Mouse (Mus musculus): ENCODE results near the gene Gm45716. TPM values are rescaled to one million over a fixed set of nuclear protein-coding genes. Genes with fewer than 3 reads are reported as not detected.

Gene Gm45716
- total RNA-seq, 1 experiment = 1.3 TPM

- Histone ChIP-seq H3K4me3 (ENCODE audit: insufficient read depth in 1 of 2, low read depth in 1 of 2, low read length in 2 of 2, poor library complexity in 1 of 2, severe bottlenecking in 1 of 2) (no peak overlapping the region), H3K27ac (ENCODE audit: insufficient read depth, low read depth, low read length, poor library complexity, severe bottlenecking) (no peak overlapping the region), H3K9ac (ENCODE audit: insufficient read depth, low read depth, low read length, poor library complexity, severe bottlenecking) (no peak overlapping the region), H3K36me3 (ENCODE audit: control insufficient read depth, insufficient read depth, low read length, poor library complexity, severe bottlenecking) (no peaks in the 10 kb centered on the region), H3K4me1 (ENCODE audit: control insufficient read depth in 2 of 2, insufficient read depth in 2 of 2, low read length in 2 of 2, poor library complexity in 1 of 2) (0 out of 4 replicates have a peak, but pooled peaks cover 0 to 2% of the 10 kb centered on the region in 2 experiments), H3K9me3 (ENCODE audit: control insufficient read depth, insufficient read depth, low read depth, low read length) (no peaks in the 10 kb centered on the region)
- TF ChIP-seq HCFC1 (IDR thresholded peaks at IDR 0.05; ENCODE audit: borderline replicate concordance, insufficient read depth, low read length) = no peak
- TF ChIP-seq ZNF384 (IDR thresholded peaks at IDR 0.05; ENCODE audit: low read depth, low read length) = no peak
- TF ChIP-seq MAFK (IDR thresholded peaks at IDR 0.05; ENCODE audit: insufficient read depth, low read depth, low read length) = no peak
- no peak for TF ChIP-seq CHD2 (IDR thresholded peaks at IDR 0.05; ENCODE audit: low read depth, low read length)
- TF ChIP-seq ZC3H11A (IDR thresholded peaks at IDR 0.05; ENCODE audit: borderline replicate concordance, low read depth, low read length) = no peak
- in situ Hi-C loops (cut with MboI; ENCODE audit: low sequenced_read_pairs in 2 of 2, unreplicated experiment in 2 of 2) = no loop called here
- DNase-seq (ENCODE audit: low read depth, low spot score) = no peak
Measured at GRCm38 (mm10) chr11:90231631-90232030, 44.1 kb downstream of the Gm45716 start.

GRCm38 (mm10) chr11:90232685-90233084 is 45.2 kb downstream of the Gm45716 start:
- no peak overlapping the region for H3K4me3 ChIP-seq (ENCODE audit: insufficient read depth in 1 of 2, low read depth in 1 of 2, low read length in 2 of 2, poor library complexity in 1 of 2, severe bottlenecking in 1 of 2)
- no peak for TF ChIP-seq HCFC1 (IDR thresholded peaks at IDR 0.05; ENCODE audit: borderline replicate concordance, insufficient read depth, low read length)
- no peak for TF ChIP-seq ZC3H11A (IDR thresholded peaks at IDR 0.05; ENCODE audit: borderline replicate concordance, low read depth, low read length)
- no peak for TF ChIP-seq CHD2 (IDR thresholded peaks at IDR 0.05; ENCODE audit: low read depth, low read length)
- TF ChIP-seq MAFK (IDR thresholded peaks at IDR 0.05; ENCODE audit: insufficient read depth, low read depth, low read length) = no peak
- no peak for TF ChIP-seq ZNF384 (IDR thresholded peaks at IDR 0.05; ENCODE audit: low read depth, low read length)
- H3K9ac ChIP-seq (ENCODE audit: insufficient read depth, low read depth, low read length, poor library complexity, severe bottlenecking) = no peak overlapping the region
- DNase-seq (ENCODE audit: low read depth, low spot score) = no peak
- H3K27ac ChIP-seq (ENCODE audit: insufficient read depth, low read depth, low read length, poor library complexity, severe bottlenecking) = no peak overlapping the region
- no peaks in the 10 kb centered on the region for H3K36me3 ChIP-seq (ENCODE audit: control insufficient read depth, insufficient read depth, low read length, poor library complexity, severe bottlenecking)
- in situ Hi-C loops (cut with MboI; ENCODE audit: low sequenced_read_pairs in 2 of 2, unreplicated experiment in 2 of 2) = no loop called here
- no peaks in the 10 kb centered on the region for H3K9me3 ChIP-seq (ENCODE audit: control insufficient read depth, insufficient read depth, low read depth, low read length)
- H3K4me1 ChIP-seq (ENCODE audit: control insufficient read depth in 2 of 2, insufficient read depth in 2 of 2, low read length in 2 of 2, poor library complexity in 1 of 2) = 0 out of 4 replicates have a peak, but pooled peaks cover 0 to 2% of the 10 kb centered on the region in 2 experiments

- Histone ChIP-seq H3K9me3 (ENCODE audit: control insufficient read depth, insufficient read depth, low read depth, low read length) (no peaks in the 10 kb centered on the region), H3K36me3 (ENCODE audit: control insufficient read depth, insufficient read depth, low read length, poor library complexity, severe bottlenecking) (no peaks in the 10 kb centered on the region), H3K4me3 (ENCODE audit: insufficient read depth in 1 of 2, low read depth in 1 of 2, low read length in 2 of 2, poor library complexity in 1 of 2, severe bottlenecking in 1 of 2) (no peak overlapping the region), H3K9ac (ENCODE audit: insufficient read depth, low read depth, low read length, poor library complexity, severe bottlenecking) (no peak overlapping the region), H3K27ac (ENCODE audit: insufficient read depth, low read depth, low read length, poor library complexity, severe bottlenecking) (no peak overlapping the region), H3K4me1 (ENCODE audit: control insufficient read depth in 2 of 2, insufficient read depth in 2 of 2, low read length in 2 of 2, poor library complexity in 1 of 2) (peaks cover 0 to 6% of the 10 kb centered on the region in 2 experiments; a peak in 1 of 4 replicates)
- TF ChIP-seq MAFK (IDR thresholded peaks at IDR 0.05; ENCODE audit: insufficient read depth, low read depth, low read length) = no peak
- TF ChIP-seq HCFC1 (IDR thresholded peaks at IDR 0.05; ENCODE audit: borderline replicate concordance, insufficient read depth, low read length) = no peak
- no peak for TF ChIP-seq CHD2 (IDR thresholded peaks at IDR 0.05; ENCODE audit: low read depth, low read length)
- no peak for TF ChIP-seq ZC3H11A (IDR thresholded peaks at IDR 0.05; ENCODE audit: borderline replicate concordance, low read depth, low read length)
- TF ChIP-seq ZNF384 (IDR thresholded peaks at IDR 0.05; ENCODE audit: low read depth, low read length) = no peak
- in situ Hi-C loops (cut with MboI; ENCODE audit: low sequenced_read_pairs in 2 of 2, unreplicated experiment in 2 of 2) = no loop called here
- DNase-seq (ENCODE audit: low read depth, low spot score) = no peak
Measured at GRCm38 (mm10) chr11:90235221-90235620, 47.7 kb downstream of the Gm45716 start.

GRCm38 (mm10) chr11:90237616-90238015 is 50.1 kb downstream of the Gm45716 start:
- in situ Hi-C loops (cut with MboI; ENCODE audit: low sequenced_read_pairs in 2 of 2, unreplicated experiment in 2 of 2) = no loop called here
- H3K4me3 ChIP-seq (ENCODE audit: insufficient read depth in 1 of 2, low read depth in 1 of 2, low read length in 2 of 2, poor library complexity in 1 of 2, severe bottlenecking in 1 of 2) = no peak overlapping the region
- H3K9ac ChIP-seq (ENCODE audit: insufficient read depth, low read depth, low read length, poor library complexity, severe bottlenecking) = no peak overlapping the region
- no peak for TF ChIP-seq ZNF384 (IDR thresholded peaks at IDR 0.05; ENCODE audit: low read depth, low read length)
- no peak for TF ChIP-seq ZC3H11A (IDR thresholded peaks at IDR 0.05; ENCODE audit: borderline replicate concordance, low read depth, low read length)
- DNase-seq (ENCODE audit: low read depth, low spot score) = no peak
- H3K9me3 ChIP-seq (ENCODE audit: control insufficient read depth, insufficient read depth, low read depth, low read length) = no peaks in the 10 kb centered on the region
- H3K4me1 ChIP-seq (ENCODE audit: control insufficient read depth in 2 of 2, insufficient read depth in 2 of 2, low read length in 2 of 2, poor library complexity in 1 of 2) = peaks cover 0 to 5% of the 10 kb centered on the region in 2 experiments; a peak in 1 of 4 replicates
- H3K27ac ChIP-seq (ENCODE audit: insufficient read depth, low read depth, low read length, poor library complexity, severe bottlenecking) = no peak overlapping the region
- no peaks in the 10 kb centered on the region for H3K36me3 ChIP-seq (ENCODE audit: control insufficient read depth, insufficient read depth, low read length, poor library complexity, severe bottlenecking)

- Histone ChIP-seq H3K9me3 (ENCODE audit: control insufficient read depth, insufficient read depth, low read depth, low read length) (no peaks in the 10 kb centered on the region), H3K4me3 (ENCODE audit: insufficient read depth in 1 of 2, low read depth in 1 of 2, low read length in 2 of 2, poor library complexity in 1 of 2, severe bottlenecking in 1 of 2) (no peak overlapping the region), H3K9ac (ENCODE audit: insufficient read depth, low read depth, low read length, poor library complexity, severe bottlenecking) (no peak overlapping the region), H3K4me1 (ENCODE audit: control insufficient read depth in 2 of 2, insufficient read depth in 2 of 2, low read length in 2 of 2, poor library complexity in 1 of 2) (peaks cover 0 to 5% of the 10 kb centered on the region in 2 experiments; a peak in 1 of 4 replicates), H3K27ac (ENCODE audit: insufficient read depth, low read depth, low read length, poor library complexity, severe bottlenecking) (no peak overlapping the region), H3K36me3 (ENCODE audit: control insufficient read depth, insufficient read depth, low read length, poor library complexity, severe bottlenecking) (no peaks in the 10 kb centered on the region)
- no peak for DNase-seq (ENCODE audit: low read depth, low spot score)
- in situ Hi-C loops (cut with MboI; ENCODE audit: low sequenced_read_pairs in 2 of 2, unreplicated experiment in 2 of 2) = no loop called here
- TF ChIP-seq MAFK (IDR thresholded peaks at IDR 0.05; ENCODE audit: insufficient read depth, low read depth, low read length) = no peak
Measured at GRCm38 (mm10) chr11:90238657-90239056, 51.2 kb downstream of the Gm45716 start.
